Mouse (Mus musculus): ENCODE data around the gene Parp3. TPM values are rescaled to one million over a fixed set of nuclear protein-coding genes. Genes with fewer than 3 reads are reported as not detected.

The Parp3 gene
- total and polyA plus RNA-seq, 2 experiments from 2014 or later, result 2.8 to 7.2 TPM

DNA sequence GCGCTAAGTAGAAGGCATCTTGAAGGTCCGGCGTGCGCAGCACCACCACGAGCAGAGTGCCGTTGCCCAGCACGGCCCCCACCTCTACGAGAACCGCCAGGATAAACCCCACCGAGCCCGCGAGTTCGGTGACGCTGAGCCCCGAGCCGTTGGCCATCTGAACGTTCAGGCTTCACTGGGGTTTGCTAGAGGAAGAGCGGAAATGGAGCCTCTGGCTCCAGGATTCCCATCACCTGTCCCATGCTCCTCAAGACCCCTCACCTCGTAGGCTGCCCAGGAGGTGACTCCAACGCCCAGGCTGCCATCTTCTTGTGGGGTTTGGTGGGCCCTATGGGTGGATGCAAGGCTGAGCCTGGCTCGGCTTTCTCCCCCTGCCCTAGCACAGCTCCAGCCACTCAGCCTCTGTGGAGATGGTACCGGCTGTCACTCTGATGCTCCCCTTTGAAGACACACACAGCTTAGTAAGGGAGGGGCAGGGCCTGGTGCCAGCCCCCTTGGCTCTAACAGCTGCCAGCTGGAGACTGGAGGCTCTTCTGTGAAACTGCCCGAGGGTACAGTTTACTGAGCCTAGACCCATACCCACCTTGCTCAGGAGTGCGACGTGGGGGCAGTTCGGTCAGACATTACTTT, 11.1 kb downstream of the Parp3 start, which contains the start of gene Gpr62:
Gene Gpr62, minus strand, starts transcription at position 368 of the 630 bp plus-strand sequence.
- H3K27me3 ChIP-seq (ENCODE audit: control insufficient read depth, insufficient read depth, low read length), result peaks cover 6% of the 10 kb centered on the region; the same call in 1 of the 2 replicates
- H3K36me3 ChIP-seq (replicated peaks; ENCODE audit: control insufficient read depth, insufficient read depth, low read length), result peaks cover 28% of the 10 kb centered on the region
- ATAC-seq (ENCODE audit: insufficient read depth, low read depth) (no peak), DNase-seq (ENCODE audit: low spot score) (no peak)
- H3K9me3 ChIP-seq (replicated peaks; ENCODE audit: control insufficient read depth, low read length), result no peaks in the 10 kb centered on the region
- peak within 1 kb of the TSS; percentile 99 for H3K4me2 ChIP-seq (ENCODE audit: low read depth, low read length)
- TF ChIP-seq CTCF (IDR thresholded peaks at IDR 0.05; ENCODE audit: low read depth) (no peak), EP300 (IDR thresholded peaks at IDR 0.05; ENCODE audit: low read depth) (no peak)
- H3K4me1 ChIP-seq (ENCODE audit: control insufficient read depth, insufficient read depth), result peaks cover 11% of the 10 kb centered on the region
- WGBS, result 29% methylated on average over 26 of the region's 26 CpGs
- peak within 1 kb of the TSS; percentile 28 for H3K27ac ChIP-seq (ENCODE audit: low read depth)
- peak within 1 kb of the TSS; percentile 52 for H3K9ac ChIP-seq (replicated peaks; ENCODE audit: low read depth, low read length)
- peak within 1 kb of the TSS; percentile 66 for H3K4me3 ChIP-seq (ENCODE audit: low read depth, low read length)

DNA sequence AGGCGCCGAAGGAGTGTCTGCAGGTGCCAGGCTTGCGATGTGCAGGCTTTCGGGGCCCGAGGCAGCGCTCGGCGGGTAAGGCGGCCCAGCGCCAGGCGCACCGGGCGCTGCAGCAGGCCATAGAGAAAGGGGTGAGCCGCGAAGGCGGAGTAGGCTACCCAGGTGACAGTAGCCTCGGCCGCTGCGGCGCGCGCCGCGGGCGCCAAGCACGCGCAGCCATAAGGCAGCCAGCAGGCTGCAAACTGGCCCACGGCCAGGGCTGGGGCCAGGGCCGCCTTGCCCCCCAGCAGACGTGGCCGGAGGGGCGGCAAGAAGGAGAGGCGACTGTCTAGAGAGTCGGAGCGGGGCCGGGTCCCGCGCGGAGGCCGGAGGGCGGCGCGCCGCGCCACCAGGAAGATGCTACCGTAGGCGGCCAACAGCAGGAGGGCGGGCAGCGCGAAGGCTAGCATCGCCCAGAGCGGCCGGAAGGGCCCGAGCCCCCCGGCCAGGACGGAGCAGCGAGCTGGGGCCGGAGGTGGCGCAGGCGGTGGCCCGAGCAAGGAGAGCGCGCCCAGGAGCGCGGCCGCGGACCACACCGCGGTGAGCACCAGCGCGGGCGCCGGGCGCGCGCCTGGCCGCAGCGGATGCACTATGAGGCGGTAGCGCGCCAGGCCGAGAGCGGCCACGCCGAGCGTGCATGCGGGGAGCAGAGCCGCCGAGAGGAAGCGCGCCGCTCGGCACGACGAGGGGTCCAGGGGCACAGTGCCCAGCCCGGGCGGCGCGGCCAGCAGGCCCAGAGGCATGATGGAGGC, 11.8 kb downstream of the Parp3 start:
- peaks cover 11% of the 10 kb centered on the region for H3K4me1 ChIP-seq (ENCODE audit: control insufficient read depth, insufficient read depth)
- H3K4me3 ChIP-seq (ENCODE audit: low read depth, low read length), result peak overlapping the region; percentile 66
- peak overlapping the region; percentile 99 for H3K4me2 ChIP-seq (ENCODE audit: low read depth, low read length)
- peaks cover 33% of the 10 kb centered on the region for H3K36me3 ChIP-seq (replicated peaks; ENCODE audit: control insufficient read depth, insufficient read depth, low read length)
- peak overlapping the region; percentile 52 for H3K9ac ChIP-seq (replicated peaks; ENCODE audit: low read depth, low read length)
- DNase-seq (ENCODE audit: low spot score) (peak; percentile 57), ATAC-seq (ENCODE audit: insufficient read depth, low read depth) (peak; percentile 68)
- 2% methylated on average over 93 of the region's 99 CpGs for WGBS
- peak overlapping the region; percentile 28 for H3K27ac ChIP-seq (ENCODE audit: low read depth)
- H3K9me3 ChIP-seq (replicated peaks; ENCODE audit: control insufficient read depth, low read length), result no peaks in the 10 kb centered on the region
- peaks cover 6% of the 10 kb centered on the region; the same call in 1 of the 2 replicates for H3K27me3 ChIP-seq (ENCODE audit: control insufficient read depth, insufficient read depth, low read length)
- TF ChIP-seq EP300 (IDR thresholded peaks at IDR 0.05; ENCODE audit: low read depth) (no peak), CTCF (IDR thresholded peaks at IDR 0.05; ENCODE audit: low read depth) (no peak)

DNA sequence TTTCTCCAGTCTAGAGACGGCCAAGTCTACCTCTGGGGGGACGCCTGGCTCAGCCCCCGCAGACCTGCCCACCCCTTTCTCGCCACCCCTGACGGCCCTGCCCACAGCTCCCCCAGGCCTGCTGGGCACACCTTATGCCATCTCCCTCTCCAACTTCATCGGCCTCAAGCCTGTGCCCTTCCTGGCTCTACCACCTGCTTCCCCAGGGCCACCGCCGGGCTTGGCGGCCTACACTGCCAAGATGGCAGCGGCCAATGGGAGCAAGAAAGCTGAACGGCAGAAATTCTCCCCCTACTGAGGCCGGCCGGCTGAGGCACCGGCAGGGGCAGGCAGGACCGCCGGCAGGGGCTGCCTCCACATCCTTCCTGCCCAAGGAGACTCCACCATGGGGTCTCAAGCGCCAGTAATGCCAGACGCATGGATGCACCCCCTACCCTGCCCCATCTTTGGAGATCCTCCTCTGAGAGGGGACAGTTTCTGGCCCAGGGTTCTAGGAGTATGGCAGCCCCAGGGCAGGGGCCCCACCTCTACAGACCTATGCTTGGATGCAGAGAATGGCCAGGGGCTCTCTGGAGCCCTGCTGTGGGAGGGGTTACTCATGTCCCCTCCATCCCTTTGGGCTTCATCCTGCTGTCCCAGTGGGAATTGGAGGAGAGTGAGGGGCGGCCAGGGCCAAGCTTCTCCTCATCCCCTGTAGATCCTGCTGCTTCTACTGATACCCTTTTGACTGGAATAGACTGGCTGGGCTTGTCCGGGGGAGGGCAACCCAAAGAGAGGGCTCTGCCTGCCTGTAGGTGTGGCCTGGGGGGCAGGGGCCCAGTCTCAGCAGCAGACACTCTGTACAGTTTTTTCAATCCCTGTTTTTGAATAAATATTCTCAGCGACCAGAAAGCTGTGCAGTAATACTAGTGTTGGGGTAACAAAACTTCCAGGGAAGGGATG, 13.4 kb downstream of the Parp3 start:
- TF ChIP-seq EP300 (IDR thresholded peaks at IDR 0.05; ENCODE audit: low read depth), result no peak
- TF ChIP-seq CTCF (IDR thresholded peaks at IDR 0.05; ENCODE audit: low read depth), result no peak
- 83% methylated on average over 21 of the region's 21 CpGs for WGBS
- peaks cover 6% of the 10 kb centered on the region; the same call in 1 of the 2 replicates for H3K27me3 ChIP-seq (ENCODE audit: control insufficient read depth, insufficient read depth, low read length)
- ATAC-seq (ENCODE audit: insufficient read depth, low read depth) (no peak), DNase-seq (ENCODE audit: low spot score) (no peak)
- no peak overlapping the region for H3K4me2 ChIP-seq (ENCODE audit: low read depth, low read length)
- H3K9me3 ChIP-seq (replicated peaks; ENCODE audit: control insufficient read depth, low read length), result no peaks in the 10 kb centered on the region
- H3K4me1 ChIP-seq (ENCODE audit: control insufficient read depth, insufficient read depth), result peaks cover 11% of the 10 kb centered on the region
- no peak overlapping the region for H3K9ac ChIP-seq (replicated peaks; ENCODE audit: low read depth, low read length)
- H3K4me3 ChIP-seq (ENCODE audit: low read depth, low read length), result no peak overlapping the region
- no peak overlapping the region for H3K27ac ChIP-seq (ENCODE audit: low read depth)
- peaks cover 33% of the 10 kb centered on the region for H3K36me3 ChIP-seq (replicated peaks; ENCODE audit: control insufficient read depth, insufficient read depth, low read length)

DNA sequence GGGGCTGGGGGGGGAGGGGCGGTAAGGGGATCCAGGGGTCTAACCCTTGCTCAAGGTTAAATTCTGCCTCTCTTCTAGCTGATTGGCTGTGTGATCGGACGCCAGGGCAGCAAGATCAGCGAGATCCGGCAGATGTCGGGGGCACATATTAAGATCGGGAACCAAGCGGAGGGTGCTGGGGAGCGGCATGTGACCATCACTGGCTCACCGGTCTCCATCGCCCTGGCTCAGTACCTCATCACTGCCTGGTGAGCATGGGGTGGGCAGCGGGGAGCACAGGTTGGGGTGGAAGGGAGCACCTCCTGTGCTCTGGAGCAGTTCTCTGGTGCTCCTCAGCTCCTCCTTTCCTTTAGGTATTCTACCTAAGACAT, 14.3 kb downstream of the Parp3 start:
- WGBS, result 94% methylated on average over 12 of the region's 12 CpGs

More for the DNA sequence above, 14.3 kb downstream of the Parp3 start:
- Histone ChIP-seq H3K27ac (ENCODE audit: low read depth) (no peak overlapping the region), H3K36me3 (replicated peaks; ENCODE audit: control insufficient read depth, insufficient read depth, low read length) (peaks cover 33% of the 10 kb centered on the region), H3K27me3 (ENCODE audit: control insufficient read depth, insufficient read depth, low read length) (peaks cover 6% of the 10 kb centered on the region; the same call in 1 of the 2 replicates), H3K4me2 (ENCODE audit: low read depth, low read length) (no peak overlapping the region), H3K9ac (replicated peaks; ENCODE audit: low read depth, low read length) (no peak overlapping the region), H3K4me1 (ENCODE audit: control insufficient read depth, insufficient read depth) (peaks cover 14% of the 10 kb centered on the region), H3K4me3 (ENCODE audit: low read depth, low read length) (no peak overlapping the region), H3K9me3 (replicated peaks; ENCODE audit: control insufficient read depth, low read length) (no peaks in the 10 kb centered on the region)
- no peak for DNase-seq (ENCODE audit: low spot score)
- TF ChIP-seq CTCF (IDR thresholded peaks at IDR 0.05; ENCODE audit: low read depth) (no peak), EP300 (IDR thresholded peaks at IDR 0.05; ENCODE audit: low read depth) (no peak)
- no peak for ATAC-seq (ENCODE audit: insufficient read depth, low read depth)
